Mouse (Mus musculus) testis, postnatal 10 days (tissue): ENCODE measurements around the gene Fads6.
A peak's percentile ranks its signal among the peaks of the same experiment; 100 is the strongest.

Source experiments
- DNase-seq: peaks from one replicate; pipeline ENCODE4 v3.0.0; 2021; ENCODE audit warnings: low spot score

Fads6 gene

DNA sequence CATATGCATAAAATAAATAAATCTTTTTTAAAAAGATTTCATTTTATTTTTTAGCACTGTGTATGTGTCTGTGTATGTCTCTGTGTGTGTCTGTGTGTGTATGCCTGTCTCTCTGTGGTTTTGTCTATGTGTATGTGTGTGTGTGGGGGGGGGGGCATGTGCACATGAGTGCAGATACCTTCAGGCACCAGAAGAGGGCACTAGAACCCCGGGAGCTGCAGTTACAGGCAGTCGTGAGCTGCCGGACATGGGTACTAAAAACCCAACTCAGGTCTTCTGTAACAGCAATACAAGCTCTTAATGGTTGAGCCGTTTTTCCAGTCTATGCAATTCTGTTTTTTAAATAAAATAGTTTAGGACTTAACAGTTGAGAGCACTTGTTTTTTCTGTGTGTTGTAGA, 3.3 kb upstream of the Fads6 start:
- no peak for DNase-seq

DNA sequence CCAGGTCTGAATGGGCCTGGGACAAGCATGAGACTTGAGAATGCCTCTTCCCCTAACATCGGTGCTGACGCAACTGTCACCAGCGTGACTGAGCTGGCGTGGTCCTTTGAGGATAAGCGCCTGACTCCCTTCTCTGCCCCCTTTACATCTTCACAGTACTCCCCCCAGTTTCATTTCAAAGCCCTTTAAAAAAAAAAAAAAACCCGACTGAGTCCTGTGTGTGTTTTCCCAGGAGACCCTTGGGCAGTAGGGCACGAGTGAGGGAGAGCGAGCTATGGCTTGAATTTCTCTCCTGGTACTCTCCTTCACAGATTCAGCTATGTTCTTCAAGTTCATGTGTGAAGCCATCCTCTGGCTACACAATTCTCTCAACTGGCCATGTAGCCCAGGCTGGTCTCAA, 697 bp upstream of the Fads6 start:
- no peak for DNase-seq

DNA sequence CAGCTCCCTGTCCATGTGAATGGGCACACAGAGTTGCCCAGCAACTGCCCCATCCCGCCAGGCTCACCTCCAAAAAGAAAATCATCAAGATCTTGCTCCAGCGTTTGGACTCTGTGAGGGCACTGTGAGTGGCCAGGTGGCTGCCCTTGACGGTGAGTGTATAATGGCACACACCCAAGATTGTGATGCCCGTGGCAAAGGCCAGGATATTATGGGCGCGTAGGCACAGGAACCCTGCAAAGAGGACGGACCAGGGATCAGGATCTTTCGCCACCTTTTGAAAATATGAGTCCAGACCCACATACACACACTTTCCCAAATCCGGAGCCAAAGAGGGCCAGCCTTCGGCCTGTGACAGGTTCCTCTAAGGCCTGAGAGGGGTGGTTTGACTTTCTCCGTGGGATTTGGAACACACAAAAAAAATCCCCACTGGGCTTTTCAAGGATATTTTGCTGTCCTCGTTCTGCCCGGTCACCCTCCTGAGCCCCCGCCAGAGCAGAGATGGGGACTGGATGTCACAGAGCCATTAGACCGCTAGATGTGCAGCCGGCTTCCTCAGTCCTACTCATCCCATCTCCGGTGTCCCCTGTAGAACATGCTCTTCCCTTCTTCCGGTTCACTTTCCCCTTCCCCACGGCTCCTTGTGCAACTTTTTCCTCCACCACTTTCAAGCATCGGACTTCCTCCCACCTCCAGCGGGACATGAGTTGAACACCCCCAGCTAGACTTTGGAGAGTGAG, 822 bp downstream of the Fads6 start:
- DNase-seq: no peak

DNA sequence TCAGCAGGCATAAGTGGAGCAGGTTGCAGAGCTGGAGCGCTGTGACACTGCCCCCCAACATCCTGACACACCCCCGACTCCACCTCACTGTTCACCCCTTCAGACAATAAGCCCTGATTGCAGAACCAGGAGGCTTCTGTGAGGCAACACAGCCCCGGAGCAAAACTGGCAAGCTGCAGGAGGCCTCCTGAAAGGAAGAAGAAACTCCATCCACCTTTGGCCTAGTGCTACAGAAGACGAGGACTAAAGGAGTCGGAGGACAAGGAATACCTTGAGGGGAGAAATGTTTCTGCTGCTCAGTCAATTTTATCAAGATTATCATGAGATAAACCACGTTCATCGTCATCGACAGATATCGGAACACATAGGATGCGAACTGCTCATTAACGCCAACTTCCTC, 1.5 kb downstream of the Fads6 start:
- no peak for DNase-seq

DNA sequence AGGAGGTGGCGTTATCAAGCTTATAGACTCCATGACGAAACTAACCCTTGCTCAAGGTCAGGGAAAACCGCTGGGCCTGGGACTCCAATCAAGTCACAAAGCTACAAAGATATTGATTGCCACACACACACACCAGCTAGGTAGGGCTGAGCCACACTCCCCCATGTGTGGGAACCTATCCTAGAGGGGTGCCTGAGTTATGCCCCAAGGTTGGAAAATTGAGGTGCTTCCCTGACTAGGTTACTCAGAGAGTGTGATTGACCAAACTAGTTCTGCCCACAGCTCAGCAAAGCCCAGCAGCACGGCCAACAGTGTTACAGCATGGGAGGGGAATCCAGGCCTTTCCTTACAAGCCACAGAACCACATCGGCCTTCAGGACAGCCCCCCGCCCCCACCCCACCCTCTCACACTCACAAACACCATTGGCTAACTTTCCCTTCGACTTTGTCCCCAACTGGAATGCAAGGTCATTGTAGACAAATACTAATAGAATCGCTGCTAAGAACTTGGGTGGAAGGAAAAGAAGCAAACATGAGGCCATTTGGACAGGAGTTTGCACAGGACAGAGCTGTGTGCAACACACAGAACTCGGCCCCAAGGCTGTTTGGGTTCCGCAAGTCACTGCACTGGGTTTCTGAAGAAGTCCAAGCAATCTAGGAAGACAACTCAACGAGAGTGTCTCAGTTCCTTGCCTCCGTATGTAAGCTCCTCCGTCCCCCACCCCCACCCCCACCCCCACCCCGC, 4.7 kb downstream of the Fads6 start:
- DNase-seq: no peak

DNA sequence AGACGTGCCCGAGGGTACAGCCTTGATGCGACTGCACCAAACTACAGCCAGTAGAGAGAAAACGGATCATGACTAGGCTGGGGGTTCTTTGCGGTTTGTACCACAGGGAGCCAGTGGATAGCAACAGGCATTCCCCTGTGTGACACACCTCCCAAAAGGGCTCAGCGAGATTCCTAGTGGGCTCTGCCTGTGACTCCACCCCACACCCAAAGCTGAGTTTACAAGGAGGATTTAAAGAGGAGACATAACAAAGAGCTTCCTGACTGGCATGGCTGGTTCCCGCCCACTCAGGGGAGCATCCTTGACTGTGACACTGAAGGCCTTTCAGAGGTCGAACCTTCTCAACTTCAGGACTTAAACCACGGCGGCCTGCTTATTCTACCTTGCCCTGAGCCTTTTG, 6.0 kb downstream of the Fads6 start:
- no peak for DNase-seq

DNA sequence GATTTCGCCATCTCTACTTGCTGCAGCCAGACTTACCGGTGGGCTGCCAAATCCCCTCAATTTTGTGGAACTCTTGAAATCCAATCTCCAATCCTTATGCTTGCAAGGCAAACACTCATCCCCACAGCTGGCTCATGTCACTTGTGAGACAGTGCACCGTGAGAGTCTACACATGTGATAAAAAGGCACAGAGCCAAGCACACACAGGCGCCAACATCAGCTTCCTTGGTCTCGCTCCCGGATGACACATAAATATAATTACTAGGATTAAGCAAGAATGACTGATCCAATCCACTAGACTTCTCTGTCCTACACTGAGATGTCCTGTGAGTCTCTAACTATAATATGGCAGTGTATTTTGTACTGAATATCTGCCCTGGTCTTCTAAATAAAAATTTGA, 6.5 kb downstream of the Fads6 start:
- peak; percentile 67 for DNase-seq

DNA sequence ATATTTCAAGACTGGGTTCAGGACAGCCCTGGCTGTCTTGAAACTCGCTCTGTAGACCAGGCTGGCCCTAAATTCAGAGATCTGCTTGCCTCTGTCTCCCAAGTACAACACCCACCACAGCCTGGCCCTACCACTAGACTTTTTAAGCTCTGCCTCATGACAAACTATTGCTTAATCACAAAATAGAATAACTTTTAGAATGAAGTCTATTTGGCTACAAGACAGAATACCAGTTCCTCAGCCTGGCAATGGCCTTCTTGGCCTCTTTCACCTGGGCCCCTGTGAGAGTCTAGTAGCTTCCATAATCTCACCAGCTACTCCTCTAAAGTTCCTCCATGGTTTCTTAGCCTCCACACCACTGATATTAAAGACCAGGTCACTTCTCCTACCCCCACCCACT, 7.1 kb downstream of the Fads6 start:
- no peak for DNase-seq

DNA sequence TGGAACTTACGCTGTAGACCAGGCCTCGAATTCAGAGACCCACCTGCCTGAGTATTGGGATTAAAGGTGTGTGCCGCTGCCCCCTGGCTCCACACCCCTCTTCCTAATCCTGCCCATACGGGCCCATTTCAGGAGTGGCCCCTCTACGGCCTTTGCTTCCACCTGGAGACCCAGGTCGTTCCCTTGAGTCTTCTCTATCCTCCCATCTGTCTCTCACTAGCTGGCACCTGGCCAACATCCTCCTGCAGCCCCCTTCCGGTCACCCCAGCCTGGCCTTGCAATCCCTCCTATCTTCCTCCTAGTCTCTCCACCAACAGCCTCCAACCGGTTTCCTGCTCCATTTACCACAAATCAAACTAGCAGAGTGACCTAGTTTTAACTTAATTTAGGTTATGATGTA, 7.6 kb downstream of the Fads6 start:
- peak; percentile 72 for DNase-seq

DNA sequence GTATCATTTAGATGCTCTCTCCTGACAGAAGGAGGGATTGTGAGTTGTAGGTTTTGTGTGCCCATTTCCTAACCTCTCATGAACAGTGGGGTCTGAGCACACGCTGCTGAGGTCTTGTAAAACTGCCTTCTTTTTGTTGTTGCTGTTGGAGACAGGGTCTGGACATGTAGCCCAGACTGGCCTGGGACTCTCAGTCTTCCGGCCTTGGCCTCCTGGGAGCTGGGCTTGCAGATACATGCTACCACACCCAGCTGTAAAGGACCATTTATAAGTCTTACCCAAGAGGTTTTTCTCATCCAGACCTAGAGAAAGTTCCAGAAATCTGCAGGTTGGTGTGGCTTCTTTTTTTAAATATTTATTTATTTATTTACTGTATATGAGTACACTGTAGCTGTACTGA, 9.2 kb downstream of the Fads6 start:
- DNase-seq: no peak

DNA sequence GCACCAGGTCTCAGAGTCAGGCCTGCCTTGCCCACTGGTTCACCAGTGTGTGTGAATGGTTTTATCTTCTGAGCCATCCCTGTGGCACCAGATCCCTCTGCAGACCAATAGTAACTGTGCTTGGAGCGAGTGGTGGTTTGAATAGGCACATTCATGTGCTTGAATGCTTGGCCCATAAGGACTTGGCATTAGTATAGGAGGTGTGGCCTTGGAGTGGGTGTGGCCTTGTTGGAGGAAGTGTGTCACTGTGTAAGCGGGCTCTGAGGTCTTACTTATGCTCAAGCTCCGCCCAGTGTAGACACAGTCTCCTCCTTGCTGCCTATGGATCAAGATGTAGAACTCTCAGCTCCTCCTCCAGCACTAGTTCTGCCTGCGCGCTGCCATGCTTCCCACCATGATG, 10.1 kb downstream of the Fads6 start:
- no peak for DNase-seq

DNA sequence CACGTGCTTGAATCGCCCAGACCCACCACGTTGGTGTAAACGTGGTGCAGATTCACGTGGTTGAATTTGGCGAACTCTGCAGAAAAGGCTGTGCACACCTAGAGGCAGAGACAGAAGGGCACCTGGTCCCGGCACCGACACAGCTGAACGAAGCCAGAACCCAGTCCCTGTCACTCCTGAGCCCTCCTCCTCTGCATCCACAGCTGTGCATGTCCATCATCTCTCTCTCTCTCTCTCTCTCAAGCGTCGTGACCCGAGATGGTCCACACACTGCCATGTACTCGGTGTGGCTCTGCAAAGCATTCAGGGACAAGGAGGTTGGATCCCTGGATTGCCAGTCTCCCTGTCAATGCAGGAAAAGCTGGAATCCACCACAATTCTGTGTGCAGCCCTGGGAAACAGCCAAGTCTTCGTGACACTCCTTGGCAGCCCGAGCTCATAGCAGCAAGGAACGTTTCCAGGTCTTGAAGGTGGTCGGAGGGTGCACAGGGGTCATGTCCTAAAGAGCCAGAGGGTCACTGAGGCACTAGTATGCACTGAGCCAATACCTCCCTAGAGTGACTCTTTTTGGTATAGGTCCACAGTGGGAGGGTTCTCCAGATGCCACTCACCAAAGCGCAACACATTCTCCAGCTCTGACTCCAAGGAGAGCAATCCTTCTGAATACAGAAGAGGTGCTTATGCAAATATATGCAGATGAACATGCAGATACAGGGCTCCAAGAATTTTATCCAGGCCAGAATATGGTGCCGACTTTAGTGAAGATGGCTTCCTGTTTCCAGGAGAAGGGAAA, 11.1 kb downstream of the Fads6 start:
- DNase-seq: no peak

DNA sequence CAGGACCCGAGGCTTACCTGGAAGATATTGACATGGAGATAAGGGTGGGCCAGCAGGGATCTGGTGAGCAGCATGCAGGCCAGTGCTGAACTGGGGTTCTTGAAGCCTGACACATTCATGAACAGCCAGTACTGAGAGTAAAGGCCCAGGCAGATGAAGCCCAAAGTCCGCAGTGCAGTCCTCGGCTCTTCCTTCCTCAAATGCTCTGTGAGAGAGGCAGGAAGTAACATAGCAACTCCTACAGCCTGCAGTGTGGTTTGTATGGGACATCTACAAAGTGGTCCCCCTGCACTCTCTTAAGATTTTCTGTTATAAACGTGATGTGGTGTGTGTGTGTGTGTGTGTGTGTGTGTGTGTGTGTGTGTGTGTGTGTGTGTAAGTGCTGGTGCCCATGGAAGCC, 12.2 kb downstream of the Fads6 start:
- DNase-seq: no peak

DNA sequence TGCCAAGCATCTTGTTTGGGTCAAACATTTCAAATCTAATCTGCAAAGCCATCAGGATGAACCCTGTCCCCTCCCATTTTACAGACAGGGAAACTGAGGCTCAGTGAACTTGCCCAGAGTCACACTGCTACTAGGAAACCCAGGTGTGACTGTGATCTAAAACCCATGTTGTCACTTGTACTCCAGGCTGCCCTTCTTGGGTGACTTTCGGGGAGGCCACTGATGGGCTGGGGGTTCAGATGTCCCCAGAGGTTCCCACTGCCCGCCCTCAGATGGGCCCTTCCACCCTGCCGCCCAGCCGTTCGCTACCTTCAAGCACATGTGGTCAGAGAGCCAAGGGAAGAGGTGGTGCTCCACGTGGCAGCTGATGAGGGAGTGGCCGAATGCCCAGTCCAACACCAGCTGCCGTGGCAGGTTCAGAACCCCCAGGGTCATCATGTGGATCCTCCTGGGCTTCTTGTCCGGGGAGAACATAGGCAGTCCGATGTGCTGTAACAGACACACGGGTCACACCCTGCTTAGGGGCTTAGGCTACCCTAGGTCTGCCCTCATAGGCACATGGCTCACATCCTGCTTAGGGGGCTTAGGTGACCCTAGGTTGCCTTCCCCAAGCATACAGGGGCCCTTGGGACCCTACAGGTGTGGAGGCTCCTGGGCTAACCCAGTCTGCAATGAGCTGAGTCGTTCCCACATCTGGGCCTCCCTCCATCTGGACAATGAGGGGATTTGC, 13.4 kb downstream of the Fads6 start:
- DNase-seq: no peak

DNA sequence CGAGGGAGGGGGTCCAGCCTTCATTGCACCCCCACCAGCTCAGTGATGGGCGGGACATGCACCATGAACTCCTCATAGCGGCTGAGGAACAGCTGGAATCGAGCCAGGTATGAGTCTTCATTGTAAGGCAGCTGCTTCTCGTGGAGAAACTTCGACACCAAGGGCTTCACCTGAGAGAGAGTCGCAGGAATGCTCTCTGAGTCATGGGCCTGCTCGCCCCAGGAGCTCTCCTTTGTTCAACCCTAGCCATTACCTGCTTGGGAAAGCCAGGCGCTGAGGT, 14.0 kb downstream of the Fads6 start:
- no peak for DNase-seq

DNA sequence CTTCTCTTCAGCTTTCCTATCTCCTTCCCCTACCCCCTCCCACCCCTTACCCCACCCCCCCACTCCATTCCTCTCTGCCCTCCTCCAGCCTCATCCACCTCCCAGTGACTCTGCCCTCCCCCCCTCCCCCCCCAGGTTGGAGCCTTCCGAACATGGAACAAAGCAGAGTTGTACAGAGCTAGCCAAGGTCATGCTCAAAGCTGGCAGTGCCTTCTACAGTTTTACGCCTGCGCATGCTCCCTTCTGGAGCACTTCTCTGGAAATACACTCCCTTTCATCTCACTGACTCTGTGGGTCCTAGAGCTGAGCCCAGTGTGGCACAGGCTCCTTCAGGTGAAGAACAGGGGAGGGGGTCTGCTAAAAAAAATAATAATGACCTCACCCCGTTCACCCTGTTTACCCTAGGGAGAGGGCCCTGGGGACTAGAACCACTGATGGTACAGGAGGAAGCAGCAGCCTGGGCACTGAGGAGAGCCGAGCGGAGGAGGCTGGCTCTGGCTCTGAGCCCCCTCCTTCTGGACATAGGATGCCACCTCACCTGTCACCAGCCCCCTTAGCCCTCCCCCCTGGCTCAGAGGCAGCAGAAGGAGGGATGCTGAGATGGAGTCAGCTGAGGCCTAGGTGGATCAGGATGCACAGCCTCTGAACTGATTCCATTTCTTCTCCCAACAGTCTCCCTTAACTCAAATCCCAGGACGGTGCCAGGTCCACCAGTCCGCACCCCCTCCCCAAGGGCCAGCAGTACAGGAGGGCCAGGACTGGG, 14.6 kb downstream of the Fads6 start:
- no peak for DNase-seq

DNA sequence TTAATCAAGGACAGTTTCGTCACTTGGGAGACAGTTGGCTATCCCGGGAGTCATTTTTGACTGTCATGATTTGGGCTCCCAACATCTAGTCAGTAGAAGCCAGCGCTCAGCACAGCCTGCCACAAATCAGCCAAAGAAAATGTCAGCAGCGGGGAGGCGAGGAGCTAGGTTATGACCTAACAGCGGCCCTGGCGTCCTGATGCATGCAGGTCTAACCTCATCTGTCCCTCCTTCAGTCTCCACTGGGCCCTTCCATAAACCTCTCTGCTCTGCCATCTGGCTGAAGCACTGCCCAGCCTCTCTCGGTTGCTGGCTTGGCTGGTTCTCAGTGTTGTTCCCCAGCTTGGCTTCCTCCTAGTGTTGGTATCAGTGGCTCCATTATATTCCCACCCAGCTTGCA, 15.2 kb downstream of the Fads6 start:
- DNase-seq: no peak

DNA sequence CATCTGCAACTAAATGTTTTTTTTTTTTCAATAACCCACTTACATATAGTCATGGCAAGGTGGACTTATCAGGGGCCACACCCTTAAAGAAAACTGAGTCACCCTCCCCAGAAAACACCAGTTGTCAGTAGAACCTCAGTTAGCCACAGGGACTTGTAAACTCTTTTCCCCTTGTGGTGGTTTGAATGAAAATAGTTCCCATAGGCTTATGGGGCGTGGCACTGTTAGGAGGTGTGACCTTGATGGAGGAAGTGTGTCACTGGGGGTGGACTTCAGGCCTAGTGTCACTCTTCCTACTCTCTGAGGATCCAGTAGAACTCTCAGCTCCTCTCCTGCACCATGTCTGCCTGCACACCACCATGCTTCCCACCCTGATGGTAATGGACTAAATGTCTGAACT, 17.7 kb downstream of the Fads6 start:
- no peak for DNase-seq

DNA sequence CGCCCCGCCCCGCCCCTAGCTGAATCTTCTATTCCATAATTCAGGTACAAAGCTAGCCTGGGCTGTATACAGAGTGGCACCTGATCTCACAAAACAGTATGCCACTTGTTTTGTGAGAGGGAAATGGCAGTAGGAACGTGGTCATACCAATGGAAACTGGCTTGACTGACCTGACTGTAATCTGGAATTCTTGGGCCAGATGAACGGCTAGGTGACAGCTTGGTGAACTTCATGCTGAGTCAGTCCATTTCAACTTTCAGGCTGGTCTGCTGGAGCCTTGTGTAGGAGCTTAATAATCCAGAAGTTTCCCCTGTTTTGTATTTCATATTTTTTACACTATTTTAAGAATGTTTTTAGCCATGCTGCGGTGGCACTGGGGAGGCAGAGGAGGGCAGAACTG, 19.3 kb downstream of the Fads6 start:
- no peak for DNase-seq

DNA sequence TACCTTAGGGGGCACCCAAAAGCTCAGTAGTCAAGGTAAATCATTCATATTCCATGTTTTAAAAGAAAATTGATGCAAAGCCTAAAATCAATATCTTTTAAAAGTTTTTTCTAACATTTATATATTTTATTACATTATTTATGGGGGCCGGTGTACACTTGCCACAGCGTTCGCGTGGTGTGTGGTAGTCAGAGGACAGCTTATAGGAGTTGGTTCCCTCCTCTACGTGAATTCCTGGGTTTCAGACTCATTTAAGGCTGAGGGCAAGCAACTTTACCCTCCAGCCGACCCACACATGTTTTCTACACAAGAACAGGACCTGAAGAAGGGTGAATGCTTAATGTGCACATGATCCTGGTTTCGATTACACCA, 19.9 kb downstream of the Fads6 start:
- DNase-seq: no peak

DNA sequence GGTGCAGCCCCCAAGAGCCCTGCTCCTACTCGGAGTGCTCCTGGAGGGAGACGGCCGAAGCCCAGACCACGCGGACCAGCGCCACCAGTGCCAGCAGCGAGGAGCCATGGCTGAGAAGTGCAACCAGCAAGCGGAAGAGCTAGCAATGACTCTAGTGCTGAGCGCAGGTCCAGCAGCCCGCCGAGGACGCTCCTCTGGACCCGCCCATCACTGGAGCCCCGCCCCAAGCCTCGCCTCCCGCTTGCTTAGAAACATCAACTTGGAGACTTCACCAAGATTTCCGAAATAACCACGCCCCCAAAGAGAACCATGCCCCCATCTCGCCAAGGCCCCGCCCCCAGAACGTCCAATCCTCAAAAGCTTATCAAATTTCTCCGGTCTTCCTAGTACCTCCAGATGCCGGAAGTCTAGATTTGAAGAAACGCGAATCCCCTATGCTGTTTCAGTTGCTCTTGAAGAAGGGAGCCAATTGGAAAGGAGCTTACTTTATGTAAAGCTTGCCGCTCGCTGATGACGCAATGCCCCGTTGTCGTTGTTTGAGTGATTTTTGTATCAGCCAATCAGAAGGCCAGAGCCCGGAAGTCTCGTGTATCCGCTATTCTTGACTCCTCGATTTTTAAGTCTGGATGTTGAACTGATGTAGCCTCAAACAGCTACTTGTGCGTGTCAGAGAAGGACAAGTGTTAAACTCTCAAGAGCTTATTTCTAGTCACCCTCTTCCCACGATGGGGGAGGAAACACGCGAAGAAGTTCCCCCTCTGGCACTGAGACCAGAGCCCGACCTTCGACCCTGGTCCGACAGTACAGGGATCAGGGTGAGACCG, 20.5 kb downstream of the Fads6 start, which contains the start of gene Fdxr:
Gene Fdxr, minus strand, starts transcription at position 271 of the 824 bp plus-strand sequence.
- peak; percentile 100 for DNase-seq
